Mouse (Mus musculus) stomach, embryonic 14.5 days (tissue): ENCODE data around the gene Ccdc24. TPM values are rescaled to one million over a fixed set of nuclear protein-coding genes. Genes with fewer than 3 reads are reported as not detected.
A peak's percentile ranks its signal among the peaks of the same experiment; 100 is the strongest.

ENCODE experiments used
- ATAC-seq: fragments of 200-750 bp; cut with Nextera tagmentation; 2 replicates; pipeline ENCODE4 v1.8.0; 2017; ENCODE audit warnings: low read depth, moderate TSS enrichment; ENCODE audit not compliant: insufficient number of reproducible peaks, insufficient read depth, low FRiP score
- H3K27ac ChIP-seq: fragments of 300-500 bp; sonication (generic); 2 replicates; pipeline ENCODE4 v1.5.1; 2014; ENCODE audit warnings: mild to moderate bottlenecking, low read length, moderate library complexity, mixed read lengths
- H3K27me3 ChIP-seq: fragments of 300-500 bp; sonication (generic); 2 replicates; pipeline ENCODE4 v1.6.1; 2014; ENCODE audit warnings: low read length, control low read depth, mixed read lengths; ENCODE audit not compliant: control insufficient read depth, insufficient read depth
- H3K36me3 ChIP-seq: fragments of 300-500 bp; sonication (generic); 2 replicates; pipeline ENCODE4 v1.6.1; 2014; ENCODE audit warnings: mild to moderate bottlenecking, control low read depth, low read length, moderate library complexity, mixed read lengths; ENCODE audit not compliant: control insufficient read depth, insufficient read depth
- H3K4me1 ChIP-seq: fragments of 300-500 bp; sonication (generic); 2 replicates; pipeline ENCODE4 v1.6.1; 2014; ENCODE audit warnings: low read length, control low read depth, mixed read lengths; ENCODE audit not compliant: control insufficient read depth, insufficient read depth
- H3K4me2 ChIP-seq: fragments of 300-500 bp; sonication (generic); replicated peaks from 2 replicates; pipeline ENCODE4 v1.6.1; 2014; ENCODE audit warnings: low read depth, low read length, control low read depth
- H3K4me3 ChIP-seq: fragments of 300-500 bp; sonication (generic); 2 replicates; pipeline ENCODE4 v1.5.1; 2014; ENCODE audit warnings: low read depth, low read length, control low read depth
- H3K9ac ChIP-seq: fragments of 300-500 bp; sonication (generic); replicated peaks from 2 replicates; pipeline ENCODE4 v1.6.1; 2014; ENCODE audit warnings: low read depth, mild to moderate bottlenecking, control low read depth, low read length, moderate library complexity, mixed read lengths
- H3K9me3 ChIP-seq: fragments of 300-500 bp; sonication (generic); 2 replicates; pipeline ENCODE4 v1.6.1; 2016; ENCODE audit warnings: low read depth, low read length, control low read depth; ENCODE audit not compliant: control insufficient read depth
- WGBS: fragments of 180-500 bp; shearing (Covaris S2); extraction: QIAGEN DNeasy Blood & Tissue Kit; methylation state at CpG from one replicate; pipeline ENCODE4 v1.1.7; 2014; 5-methylcytosine and 5-hydroxymethylcytosine counted together
- polyA plus RNA-seq: library from polyadenylated mRNA; unstranded; fragments of >200 nt; fragmentation: Nextera tagmentation; extraction: Ambion mirVana; gene quantifications from 2 replicates; pipeline ENCODE4 v1.2.1, GENCODE M21; 2014

The Ccdc24 gene
- polyA plus RNA-seq = 2.0 and 2.4 TPM in 2 replicates

GRCm38 (mm10) chr4:117872471-117872886 is at the start of gene Ccdc24:
Gene Ccdc24, minus strand, starts transcription at chr4:117872557.
- Histone ChIP-seq H3K36me3 (peaks cover 24% of the 10 kb centered on the region; the same call in 1 of the 2 replicates), H3K27ac (no peak within 1 kb of the TSS), H3K4me1 (peaks cover 9% of the 10 kb centered on the region; the same call in 1 of the 2 replicates), H3K9me3 (no peaks in the 10 kb centered on the region), H3K27me3 (no peaks in the 10 kb centered on the region), H3K9ac (no peak within 1 kb of the TSS; the same call in 1 of the 2 replicates), H3K4me3 (0 out of 2 replicates have a peak within 1 kb of the TSS, but pooled peaks have one; percentile 10), H3K4me2 (peak within 1 kb of the TSS; percentile 40)
- WGBS = 4% methylated on average over 14 of the region's 14 CpGs
- ATAC-seq = peak; percentile 10; the same call in 1 of the 2 replicates

- WGBS = 92% methylated on average over 2 of the region's 2 CpGs
- no peak for ATAC-seq
Observed at GRCm38 (mm10) chr4:117921358-117921757, 49.0 kb upstream of the Ccdc24 start.

GRCm38 (mm10) chr4:117918762-117919161 is 46.4 kb upstream of the Ccdc24 start:
- 68% methylated on average over 5 of the region's 5 CpGs for WGBS
- peak overlapping the region; percentile 66; the same call in 1 of the 2 replicates for H3K27ac ChIP-seq

More at GRCm38 (mm10) chr4:117921358-117921757, 49.0 kb upstream of the Ccdc24 start:
- no peaks in the 10 kb centered on the region for H3K4me1 ChIP-seq
- H3K36me3 ChIP-seq = no peaks in the 10 kb centered on the region
- H3K4me3 ChIP-seq = no peak overlapping the region
- H3K27me3 ChIP-seq = 0 out of 2 replicates have a peak, but pooled peaks cover 3% of the 10 kb centered on the region
- no peaks in the 10 kb centered on the region for H3K9me3 ChIP-seq
- no peak overlapping the region for H3K4me2 ChIP-seq
- no peak overlapping the region for H3K9ac ChIP-seq
- no peak overlapping the region for H3K27ac ChIP-seq

GRCm38 (mm10) chr4:117918261-117918660 is 45.9 kb upstream of the Ccdc24 start:
- Histone ChIP-seq H3K4me2 (no peak overlapping the region), H3K36me3 (no peaks in the 10 kb centered on the region), H3K9me3 (no peaks in the 10 kb centered on the region), H3K4me1 (peaks cover 11% of the 10 kb centered on the region), H3K9ac (no peak overlapping the region), H3K4me3 (no peak overlapping the region), H3K27me3 (no peaks in the 10 kb centered on the region), H3K27ac (peak overlapping the region; percentile 66; the same call in 1 of the 2 replicates)
- 41% methylated on average over 3 of the region's 3 CpGs for WGBS
- no peak; the same call in 1 of the 2 replicates for ATAC-seq

More at GRCm38 (mm10) chr4:117918762-117919161, 46.4 kb upstream of the Ccdc24 start:
- Histone ChIP-seq H3K9ac (no peak overlapping the region), H3K4me2 (no peak overlapping the region), H3K9me3 (no peaks in the 10 kb centered on the region), H3K4me1 (peaks cover 6% of the 10 kb centered on the region; the same call in 1 of the 2 replicates), H3K27me3 (no peaks in the 10 kb centered on the region), H3K36me3 (no peaks in the 10 kb centered on the region), H3K4me3 (no peak overlapping the region)
- no peak for ATAC-seq

- peak overlapping the region; percentile 66; the same call in 1 of the 2 replicates for H3K27ac ChIP-seq
- 87% methylated on average over 4 of the region's 4 CpGs for WGBS
- no peak overlapping the region for H3K4me2 ChIP-seq
- H3K4me3 ChIP-seq = no peak overlapping the region
- H3K4me1 ChIP-seq = peaks cover 15% of the 10 kb centered on the region
- H3K9ac ChIP-seq = no peak overlapping the region
- no peak for ATAC-seq
- no peaks in the 10 kb centered on the region for H3K9me3 ChIP-seq
- no peaks in the 10 kb centered on the region for H3K27me3 ChIP-seq
- H3K36me3 ChIP-seq = no peaks in the 10 kb centered on the region
Observed at GRCm38 (mm10) chr4:117917847-117918246, 45.5 kb upstream of the Ccdc24 start.

- H3K9ac ChIP-seq = no peak overlapping the region
- peaks cover 15% of the 10 kb centered on the region for H3K4me1 ChIP-seq
- no peak overlapping the region for H3K4me2 ChIP-seq
- no peaks in the 10 kb centered on the region for H3K9me3 ChIP-seq
- no peak overlapping the region for H3K27ac ChIP-seq
- WGBS = 91% methylated on average over 4 of the region's 4 CpGs
- ATAC-seq = no peak
- H3K27me3 ChIP-seq = no peaks in the 10 kb centered on the region
- H3K36me3 ChIP-seq = no peaks in the 10 kb centered on the region
- H3K4me3 ChIP-seq = no peak overlapping the region
Observed at GRCm38 (mm10) chr4:117917402-117917801, 45.0 kb upstream of the Ccdc24 start.

- 56% methylated on average over 5 of the region's 5 CpGs for WGBS
Observed at GRCm38 (mm10) chr4:117916386-117916785, 44.0 kb upstream of the Ccdc24 start.

GRCm38 (mm10) chr4:117915489-117916105 is 43.2 kb upstream of the Ccdc24 start:
- H3K9me3 ChIP-seq = no peaks in the 10 kb centered on the region
- peak overlapping the region; percentile 96 for H3K4me2 ChIP-seq
- no peak overlapping the region; the same call in none of the 2 replicates for H3K9ac ChIP-seq
- H3K36me3 ChIP-seq = peaks cover 16% of the 10 kb centered on the region; the same call in 1 of the 2 replicates
- H3K4me1 ChIP-seq = peaks cover 15% of the 10 kb centered on the region
- no peak for ATAC-seq
- H3K4me3 ChIP-seq = peak overlapping the region; percentile 76
- 0 out of 2 replicates have a peak overlapping the region, but pooled peaks have one; percentile 83 for H3K27ac ChIP-seq
- WGBS = 3% methylated on average over 19 of the region's 19 CpGs
- H3K27me3 ChIP-seq = no peaks in the 10 kb centered on the region

More at GRCm38 (mm10) chr4:117916386-117916785, 44.0 kb upstream of the Ccdc24 start:
- Histone ChIP-seq H3K9me3 (no peaks in the 10 kb centered on the region), H3K4me1 (peaks cover 15% of the 10 kb centered on the region), H3K27me3 (no peaks in the 10 kb centered on the region), H3K4me3 (no peak overlapping the region), H3K36me3 (peaks cover 10% of the 10 kb centered on the region; the same call in 1 of the 2 replicates), H3K4me2 (peak overlapping the region; percentile 96), H3K9ac (no peak overlapping the region), H3K27ac (no peak overlapping the region)
- no peak for ATAC-seq
